Mouse (Mus musculus): ENCODE results near the gene Mta1. TPM values are rescaled to one million over a fixed set of nuclear protein-coding genes. Genes with fewer than 3 reads are reported as not detected.

Mta1 gene
- polyA plus RNA-seq (2017; shearing (Covaris generic)) = 10 to 100 TPM; 12.1 to 15.0 (median 13.8) TPM

DNA sequence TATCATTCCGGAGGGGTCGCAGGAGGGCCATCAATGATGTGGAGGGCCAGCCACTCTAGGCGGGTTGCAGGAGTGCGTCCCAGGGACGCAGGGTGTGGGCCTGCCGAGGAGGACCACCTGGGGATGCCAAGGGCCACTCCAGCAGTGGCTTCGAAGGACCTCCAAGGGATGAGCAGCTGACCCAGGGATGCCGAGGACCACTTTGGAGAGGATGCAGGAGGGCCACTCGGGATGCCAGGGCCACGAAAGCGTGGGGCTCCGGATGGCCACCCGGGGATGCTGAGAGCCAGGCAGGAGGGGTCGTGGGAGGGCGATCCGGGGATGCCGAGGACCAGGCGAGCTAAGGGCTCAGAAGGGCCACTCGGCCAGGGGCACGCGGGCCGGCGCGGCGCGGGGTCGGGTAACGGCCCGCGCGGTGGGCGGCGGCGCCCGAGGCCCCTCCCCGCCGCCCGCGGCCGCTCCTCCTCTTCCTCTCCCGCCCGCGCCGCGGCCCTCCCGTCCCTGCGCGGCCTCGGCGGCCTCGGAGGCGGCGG, at the start of gene Mta1:
Gene Mta1, plus strand, starts transcription at position 530 of the 533 bp plus-strand sequence.
- ATAC-seq = peak; percentile 71

DNA sequence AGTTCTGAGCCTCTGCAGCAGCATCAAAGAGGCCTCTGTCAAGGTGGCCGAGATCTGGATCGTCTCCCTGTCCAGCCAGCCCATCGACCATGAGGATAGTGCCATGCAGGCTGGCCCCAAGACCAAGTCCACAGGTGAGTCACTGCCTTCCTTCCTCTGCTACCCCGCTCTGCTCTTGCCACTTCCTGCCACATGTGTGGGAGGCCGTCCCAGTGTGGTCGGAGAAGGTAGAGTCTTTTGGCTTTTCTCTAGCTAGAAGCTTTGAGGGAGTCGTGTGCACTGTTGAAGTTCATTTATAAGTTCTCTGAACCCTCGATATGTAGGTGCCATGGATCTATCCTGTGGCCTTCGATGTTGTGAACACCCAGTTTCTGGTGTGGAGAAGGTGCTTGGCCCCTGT, 48.2 kb upstream of the Mta1 start:
- peak; percentile 79 for ATAC-seq

DNA sequence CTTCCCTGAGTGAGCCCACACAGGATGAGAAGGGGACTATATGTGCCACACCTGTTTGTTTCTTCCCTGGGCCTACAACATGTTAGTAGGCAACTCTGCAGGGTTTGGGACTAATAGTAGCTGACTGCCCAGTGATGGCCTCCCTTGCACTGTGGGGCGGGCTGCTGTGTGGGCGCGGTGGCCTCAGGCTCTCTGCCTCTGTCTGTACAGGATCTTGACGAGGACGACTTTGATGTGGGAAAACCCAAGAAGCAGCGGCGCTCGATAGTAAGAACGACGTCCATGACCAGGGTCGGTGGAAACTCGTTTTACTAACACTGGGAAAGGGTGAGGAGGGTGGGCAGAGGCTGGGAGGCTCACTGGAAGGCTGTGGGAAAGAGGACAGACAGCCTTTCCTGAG, 47.4 kb upstream of the Mta1 start:
- ATAC-seq = peak; percentile 55

DNA sequence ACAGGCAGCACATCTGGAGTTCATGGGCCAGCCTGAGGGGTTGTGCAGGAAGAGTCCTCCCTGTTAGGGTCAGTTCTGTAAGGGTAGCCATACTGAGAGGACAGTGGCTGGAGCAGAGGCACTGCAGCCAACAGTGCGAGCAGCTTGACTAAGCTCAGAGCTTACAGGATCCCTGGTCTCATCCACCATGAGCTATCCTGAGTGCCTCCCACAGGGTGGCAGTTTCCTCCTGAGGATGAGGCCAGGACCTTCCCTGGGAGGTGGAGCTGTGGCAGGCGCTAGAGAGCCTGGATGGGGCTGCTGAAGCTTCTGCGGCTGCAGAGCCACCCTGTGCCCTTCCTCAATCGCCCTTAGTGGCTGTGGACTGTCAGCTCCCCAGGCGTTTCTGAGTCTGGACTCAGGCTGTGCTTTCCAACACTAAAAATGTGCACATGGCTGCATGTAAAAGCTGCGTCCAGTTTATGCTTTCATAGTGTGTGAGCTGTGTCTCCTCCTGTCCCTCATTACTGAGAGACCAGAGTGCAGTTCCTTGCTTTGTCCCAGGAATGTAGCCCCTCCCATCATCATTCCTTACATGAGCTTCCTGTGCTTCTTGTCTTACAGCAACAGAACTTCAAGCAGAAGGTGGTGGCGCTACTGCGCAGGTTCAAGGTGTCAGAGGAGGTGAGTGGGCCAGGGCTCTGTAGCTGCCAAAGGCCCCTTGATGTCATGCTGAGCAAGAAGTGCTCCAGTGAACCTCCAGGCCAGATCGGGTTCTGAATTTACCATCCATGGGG, 46.3 kb upstream of the Mta1 start:
- ATAC-seq = no peak

DNA sequence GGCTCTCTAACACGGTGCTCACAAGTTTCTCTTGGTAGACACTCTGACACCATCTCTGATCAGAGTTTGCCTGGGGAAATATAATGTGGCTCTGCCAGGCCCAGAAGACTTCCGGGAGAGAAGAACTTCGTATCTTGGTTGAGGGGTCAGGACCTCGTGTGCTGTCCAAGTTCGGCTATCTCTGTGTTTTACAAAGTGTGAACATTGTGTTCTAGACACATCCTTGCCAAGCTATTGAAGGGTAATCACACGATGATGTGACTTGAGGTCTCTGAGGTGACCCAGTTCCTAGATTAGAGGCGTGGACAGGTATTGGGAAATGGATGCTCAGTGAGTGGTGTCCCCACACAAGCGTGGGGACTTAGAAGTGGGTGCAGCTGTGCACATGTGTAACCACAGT, 42.0 kb upstream of the Mta1 start:
- no peak for ATAC-seq

DNA sequence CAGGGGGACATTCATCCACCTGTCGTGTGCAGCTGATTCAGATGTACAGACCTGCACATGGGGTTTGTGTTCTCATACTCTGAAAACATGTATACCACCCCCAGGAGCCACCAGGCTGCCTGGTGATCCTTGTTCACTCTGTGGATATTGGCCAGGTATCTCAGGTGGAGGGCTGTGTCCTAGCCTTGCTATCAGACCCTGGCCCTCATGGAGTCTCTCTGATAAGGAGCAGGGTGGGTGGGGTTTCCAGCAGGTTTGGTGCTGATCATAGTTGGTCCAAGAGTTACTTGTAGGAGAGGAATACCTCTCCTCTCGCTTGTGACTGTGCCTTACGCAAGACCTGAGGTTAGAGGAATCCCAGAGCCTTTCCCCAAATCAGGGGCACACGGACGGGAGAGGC, 37.9 kb upstream of the Mta1 start:
- ATAC-seq = no peak

DNA sequence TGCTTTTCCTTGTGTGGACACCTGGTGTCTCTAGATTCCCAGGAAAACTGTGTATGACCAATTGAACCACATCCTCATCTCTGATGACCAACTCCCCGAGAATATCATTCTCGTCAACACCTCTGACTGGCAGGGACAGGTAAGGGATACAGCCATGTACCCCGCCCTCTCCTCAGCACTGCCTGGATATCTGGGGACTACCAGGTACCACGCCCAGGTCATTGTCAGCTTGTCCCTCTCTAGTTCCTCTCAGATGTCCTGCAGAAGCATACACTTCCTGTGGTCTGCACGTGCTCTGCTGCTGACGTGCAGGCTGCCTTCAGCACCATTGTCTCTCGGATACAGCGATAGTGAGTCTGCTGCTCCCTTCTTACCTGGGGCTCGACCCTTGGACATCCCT, 36.5 kb upstream of the Mta1 start:
- no peak for ATAC-seq

DNA sequence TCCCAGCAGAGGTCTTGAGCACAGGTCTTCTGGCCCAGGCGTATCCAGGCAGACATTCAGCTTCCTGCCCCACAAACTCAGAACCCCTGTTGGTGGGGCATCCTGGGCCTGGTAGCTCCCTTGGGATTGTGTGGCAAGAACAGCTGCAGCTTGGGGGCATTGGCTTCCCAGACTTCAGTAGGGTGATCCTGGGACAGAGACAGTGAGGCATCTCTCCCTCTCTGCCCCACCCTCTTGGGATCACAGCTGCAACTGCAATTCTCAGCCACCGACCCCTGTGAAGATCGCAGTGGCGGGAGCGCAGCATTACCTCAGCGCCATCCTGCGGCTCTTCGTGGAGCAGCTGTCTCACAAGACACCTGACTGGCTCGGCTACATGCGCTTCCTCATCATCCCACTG, 35.9 kb upstream of the Mta1 start:
- no peak for ATAC-seq

DNA sequence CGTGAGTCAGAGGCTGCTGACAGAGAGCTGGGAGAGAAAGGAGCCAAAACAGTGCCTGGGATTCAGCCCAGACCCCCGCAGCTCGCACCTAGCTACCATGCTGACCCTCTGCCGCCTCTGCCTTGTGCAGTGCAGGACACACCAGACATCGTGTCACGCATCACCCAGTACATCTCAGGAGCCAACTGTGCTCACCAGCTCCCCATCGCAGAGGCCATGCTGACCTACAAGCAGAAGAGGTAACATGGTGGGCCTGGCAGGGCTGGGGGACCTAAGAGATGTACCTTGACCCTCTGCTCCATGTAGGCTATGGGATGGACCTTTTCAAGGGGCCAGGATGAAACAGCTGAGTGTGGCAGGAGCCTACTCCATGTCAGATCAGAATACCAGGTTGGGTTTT, 34.4 kb upstream of the Mta1 start:
- ATAC-seq = no peak

DNA sequence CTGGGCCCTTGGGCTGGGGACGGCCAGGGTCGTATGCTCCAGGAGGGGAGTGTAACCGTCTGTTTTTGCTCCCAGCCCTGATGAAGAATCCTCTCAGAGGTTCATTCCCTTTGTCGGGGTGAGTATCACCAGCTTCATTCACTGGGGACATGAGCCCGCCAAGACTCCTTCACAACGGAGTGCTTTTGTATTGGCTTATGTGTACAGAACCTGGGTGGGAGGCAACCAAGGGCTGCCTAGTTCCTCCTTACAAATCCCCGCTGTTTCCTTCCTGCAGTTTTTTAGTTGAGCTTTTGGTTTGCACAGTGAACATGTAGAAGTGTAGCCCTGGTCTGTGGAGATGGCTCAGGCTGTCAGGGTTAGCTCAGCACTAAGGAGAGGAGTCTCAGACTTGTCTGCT, 30.1 kb upstream of the Mta1 start:
- ATAC-seq = no peak

DNA sequence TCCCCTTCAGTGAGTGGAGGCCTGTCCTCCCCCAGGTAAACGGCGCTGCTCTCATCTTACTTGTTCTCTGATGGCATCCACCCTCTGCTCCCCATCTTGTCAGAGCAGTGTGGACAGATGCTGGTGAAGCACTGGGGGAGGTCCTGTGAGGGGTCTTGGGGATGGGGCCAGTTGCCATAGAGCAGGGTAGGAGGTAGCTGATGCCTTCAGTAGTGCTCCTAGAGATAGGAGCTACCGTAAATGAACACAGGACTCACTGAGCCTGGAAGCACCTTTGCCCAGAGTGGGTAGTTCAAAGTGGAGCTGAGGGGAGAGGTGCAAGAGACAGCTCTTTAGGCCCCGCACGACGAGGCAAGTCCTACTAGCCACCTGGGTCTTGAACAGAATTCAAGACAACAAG, 28.7 kb upstream of the Mta1 start:
- ATAC-seq = no peak

DNA sequence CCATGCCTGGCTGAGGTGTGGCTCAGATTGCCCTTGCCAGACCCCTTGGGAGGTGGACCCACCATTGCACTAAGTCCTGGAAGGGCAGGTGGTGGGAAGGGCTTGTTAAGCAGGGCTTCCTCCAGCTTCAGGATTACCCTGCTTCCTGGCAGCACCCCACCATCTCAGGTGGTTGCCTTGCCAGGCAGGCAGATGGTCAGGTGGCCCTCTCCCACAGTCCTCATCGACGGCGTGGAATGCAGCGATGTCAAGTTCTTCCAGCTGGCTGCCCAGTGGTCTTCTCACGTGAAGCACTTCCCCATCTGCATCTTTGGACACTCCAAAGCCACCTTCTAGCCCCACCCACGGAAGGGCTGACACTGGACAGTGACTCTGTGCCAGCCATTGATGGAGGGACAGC, 26.8 kb upstream of the Mta1 start:
- ATAC-seq = no peak

DNA sequence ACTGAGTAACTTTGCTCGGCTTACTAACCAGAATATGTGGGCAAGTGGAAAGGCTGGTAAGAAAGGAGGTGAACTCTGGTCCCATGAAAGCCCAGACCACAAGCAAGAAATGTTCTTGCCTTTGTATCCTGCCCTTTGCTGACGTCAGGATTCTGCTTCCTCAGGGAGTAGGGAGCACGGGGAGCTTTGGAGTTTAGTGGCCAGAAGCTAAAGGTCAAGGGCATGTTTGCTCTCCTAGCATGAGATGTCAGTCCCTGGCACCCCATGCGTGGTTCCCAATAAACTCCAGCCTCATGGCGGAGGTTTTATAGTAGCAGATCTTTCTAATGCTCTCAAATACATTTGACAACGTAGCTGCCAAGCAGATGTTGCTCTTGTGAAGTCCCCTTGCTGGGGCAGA, 26.3 kb upstream of the Mta1 start:
- ATAC-seq = no peak

DNA sequence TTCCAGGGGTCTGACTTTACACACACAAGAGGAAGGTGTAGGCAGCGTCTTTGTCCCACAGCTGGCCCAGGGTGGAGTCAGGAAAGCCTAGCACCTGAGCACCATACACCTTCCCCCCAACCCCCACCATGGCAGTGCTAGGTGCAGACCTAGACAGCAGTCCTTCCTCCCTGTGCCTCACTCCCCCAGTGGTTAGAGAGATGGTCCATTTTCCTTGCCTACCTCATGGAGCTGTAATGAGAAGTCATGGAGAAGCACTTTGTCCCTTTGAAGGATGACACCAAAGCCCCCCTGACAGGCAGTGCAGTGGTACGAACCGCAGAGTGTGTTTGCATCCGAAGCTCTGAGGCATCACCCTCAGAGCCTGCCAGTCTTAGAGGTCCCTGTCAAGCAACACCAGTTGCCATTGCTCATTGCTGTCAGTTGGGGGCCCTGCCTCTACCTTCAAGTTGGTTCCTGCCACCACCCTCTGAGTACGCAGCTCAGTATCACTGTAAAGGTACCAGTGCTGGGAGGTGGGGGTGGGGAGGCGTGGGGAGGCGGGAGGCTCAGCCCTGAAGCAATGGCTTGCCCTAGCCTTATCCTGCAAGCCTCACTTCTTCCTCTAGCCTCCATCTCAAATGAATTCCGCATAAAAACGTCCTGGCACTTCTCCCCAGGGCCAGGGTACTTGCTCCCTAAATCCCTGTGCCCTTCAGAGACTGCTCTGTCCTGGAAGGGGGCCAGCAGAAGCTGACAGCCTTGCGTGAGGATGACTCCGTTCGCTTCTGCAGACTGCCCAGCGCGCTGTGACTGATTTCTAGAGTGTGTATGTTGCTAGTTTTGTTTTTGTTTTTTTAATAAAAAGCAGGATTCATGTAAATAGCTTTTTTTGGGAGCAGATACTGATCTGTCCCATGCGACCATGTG, 24.4 kb upstream of the Mta1 start:
- peak; percentile 7 for ATAC-seq

DNA sequence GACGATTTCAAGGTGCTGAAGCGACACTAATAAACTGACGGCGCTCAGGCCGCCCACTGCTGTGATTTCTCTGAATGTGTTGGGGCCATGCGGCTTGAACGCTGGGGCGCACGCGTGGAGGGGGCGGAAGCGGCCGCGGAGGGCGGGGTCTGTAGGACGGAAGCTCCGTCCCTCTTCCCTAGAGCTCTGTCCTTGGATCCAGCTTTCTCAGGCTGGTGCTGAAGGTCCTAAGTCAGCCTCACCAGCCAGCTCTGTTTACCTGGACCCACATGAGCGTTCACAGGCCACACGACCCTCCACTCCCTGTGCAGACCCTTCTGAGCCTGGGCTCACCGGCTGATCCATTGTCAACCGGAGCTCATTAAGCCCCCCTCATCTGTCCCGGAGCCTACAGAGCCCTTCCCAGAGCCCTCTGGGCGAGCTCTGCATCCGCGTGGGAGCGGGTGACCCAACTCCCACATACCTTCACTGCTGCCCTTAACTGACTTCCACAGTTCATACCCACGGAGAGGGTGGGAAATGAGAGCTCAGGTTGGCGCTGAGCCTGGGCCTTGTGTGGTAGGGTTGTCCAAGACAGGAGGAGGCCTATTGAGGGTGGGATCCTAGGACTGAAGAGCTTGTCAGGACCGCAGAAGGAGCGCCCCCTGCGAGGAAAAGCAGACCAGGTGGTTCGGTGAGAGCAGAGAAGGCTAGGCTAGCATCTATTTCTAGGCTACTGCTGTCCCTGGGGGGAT, 23.6 kb upstream of the Mta1 start, which contains the start of gene Tex22:
Gene Tex22, plus strand, starts transcription at position 174 of the 734 bp plus-strand sequence.
- ATAC-seq = peak; percentile 81

DNA sequence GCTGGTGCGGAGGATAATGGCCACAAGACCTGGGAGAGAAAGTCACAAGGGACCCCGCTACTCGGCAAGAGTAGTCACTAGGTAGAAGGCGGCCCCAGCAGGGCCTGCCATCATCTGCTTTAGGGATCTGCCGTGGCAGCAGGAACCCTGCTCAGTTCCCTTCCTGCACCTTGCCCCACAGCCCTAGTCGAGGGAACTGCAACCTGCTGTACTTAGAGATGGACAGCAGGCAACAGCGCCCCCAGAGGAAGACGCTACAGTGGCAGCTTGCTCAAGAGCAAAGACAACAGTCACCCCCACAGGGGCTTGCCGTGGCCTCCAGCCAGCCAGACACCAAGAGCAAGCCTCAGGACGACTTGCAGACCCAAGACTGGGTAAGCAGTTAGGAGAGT, 23.0 kb upstream of the Mta1 start:
- peak; percentile 90 for ATAC-seq

DNA sequence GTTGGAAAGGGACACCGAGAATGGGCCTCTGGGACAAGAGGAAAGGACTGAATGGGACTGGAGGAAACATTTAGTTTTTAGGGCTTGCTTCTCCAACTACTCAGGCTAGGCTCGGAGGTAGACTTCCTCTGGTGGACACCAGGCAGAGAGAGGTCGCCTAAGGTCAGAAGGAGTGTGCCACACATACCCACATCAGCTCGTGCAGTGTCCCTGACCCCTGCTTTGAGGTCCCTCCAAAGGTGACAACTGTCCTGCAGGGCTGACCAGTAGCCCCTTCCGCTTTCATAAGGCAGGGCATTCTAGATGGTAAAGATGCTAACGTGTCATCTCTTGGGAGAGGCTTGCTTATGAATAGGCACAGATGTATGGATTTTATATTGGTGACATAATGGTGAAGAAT, 22.6 kb upstream of the Mta1 start:
- ATAC-seq = no peak

DNA sequence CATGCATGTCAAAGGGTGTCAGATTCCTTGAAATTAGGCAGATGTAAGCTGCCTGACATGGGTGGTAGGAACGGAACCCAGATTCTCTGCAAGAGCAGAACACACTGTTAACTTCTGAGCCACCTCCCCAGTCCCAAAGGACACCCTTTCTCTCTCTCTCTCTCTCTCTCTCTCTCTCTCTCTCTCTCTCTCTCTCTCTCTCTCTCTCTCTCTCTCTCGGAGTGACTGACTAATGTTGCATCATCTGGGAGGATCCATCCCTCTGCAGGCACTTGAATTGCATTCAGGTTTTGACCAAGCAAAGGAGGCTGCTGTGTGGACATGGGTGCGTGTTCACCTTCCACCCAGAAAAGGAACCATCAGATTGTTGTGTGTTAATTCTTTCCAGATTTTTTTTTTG, 10.8 kb upstream of the Mta1 start:
- ATAC-seq = no peak

DNA sequence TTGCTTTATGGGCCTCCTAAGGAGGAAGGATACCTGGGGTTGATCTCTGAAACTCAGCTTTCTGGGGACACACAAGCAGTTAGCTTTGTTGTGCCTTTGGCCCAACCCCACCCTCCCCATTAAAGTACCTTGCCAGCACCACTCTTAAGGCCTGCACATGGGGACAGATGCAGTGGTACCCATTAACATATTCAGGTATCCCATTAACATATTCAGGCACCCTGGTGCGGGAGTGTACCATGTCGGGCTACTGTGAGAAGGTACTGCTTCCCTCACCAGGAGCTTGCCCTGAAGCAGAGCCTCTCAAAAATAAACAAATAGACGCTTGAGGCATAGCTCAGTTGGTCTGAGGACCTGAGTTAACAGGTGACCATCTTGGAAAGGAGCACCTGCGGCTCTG, 10.1 kb upstream of the Mta1 start:
- ATAC-seq = no peak

DNA sequence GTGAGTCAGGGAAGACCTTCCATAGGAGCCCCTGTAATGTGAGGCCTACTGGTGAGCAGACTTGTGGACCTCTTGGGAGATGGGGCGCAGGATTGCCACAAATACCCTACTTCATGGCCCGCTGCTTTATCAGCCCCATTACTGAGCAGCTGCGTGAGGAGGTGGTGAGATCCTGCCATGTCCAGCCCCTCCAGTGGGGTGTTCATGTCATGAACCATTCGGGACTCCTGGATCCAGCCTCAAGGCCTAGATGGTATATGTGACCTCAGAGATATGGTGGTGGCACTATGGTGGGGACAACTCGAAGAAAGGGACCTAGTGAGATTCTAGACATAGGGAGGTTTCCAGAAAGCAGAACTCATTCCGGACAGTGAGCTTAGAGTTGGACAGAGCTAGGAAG, 9.0 kb upstream of the Mta1 start:
- ATAC-seq = no peak

DNA sequence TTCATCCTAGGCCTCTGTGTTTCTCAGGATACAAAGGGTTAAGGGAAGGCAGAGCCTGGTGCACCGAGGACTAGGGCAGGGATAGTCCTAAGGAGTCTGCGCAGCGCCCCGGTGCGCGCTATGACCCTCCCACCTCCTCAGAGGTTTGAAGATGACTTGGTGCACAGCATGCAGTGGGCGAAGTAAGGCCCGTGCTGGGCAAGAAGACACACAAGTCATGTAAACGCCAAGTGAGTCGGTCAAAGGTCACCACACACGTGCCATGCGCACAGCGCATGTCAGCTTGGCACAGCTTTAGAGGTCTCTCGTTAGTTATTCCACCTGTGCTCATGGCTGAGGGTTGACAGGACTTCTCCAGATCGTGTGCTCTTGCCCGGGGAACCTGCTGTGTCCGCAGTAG, 8.0 kb upstream of the Mta1 start:
- no peak for ATAC-seq

DNA sequence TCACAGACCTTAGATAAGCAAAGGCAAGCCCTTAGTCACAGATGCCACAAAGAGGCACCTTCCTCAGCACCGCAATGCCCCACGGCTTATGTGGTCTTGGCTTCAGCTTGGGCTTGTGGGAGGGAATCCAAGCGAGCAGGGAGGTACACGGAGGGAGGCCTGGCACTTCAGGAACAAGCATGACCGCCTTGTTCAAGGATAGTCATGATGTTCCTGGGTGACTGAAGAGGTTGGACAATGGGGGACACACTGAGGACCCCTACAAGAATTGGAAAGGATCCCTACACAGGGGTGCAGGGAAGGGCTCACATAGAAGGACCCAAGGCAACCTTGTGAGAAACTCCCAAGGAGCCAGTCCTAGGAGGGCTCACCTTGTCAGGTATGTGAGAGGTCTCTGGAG, 1.0 kb upstream of the Mta1 start:
- no peak for ATAC-seq

All from inflammation-experienced regulatory T-cells, adult 6 months (primary cell).